Mouse (Mus musculus) layer of hippocampus, postnatal 10 days (tissue): ENCODE data around the gene Cyp2b19. TPM values are rescaled to one million over a fixed set of nuclear protein-coding genes. Genes with fewer than 3 reads are reported as not detected.

Source experiments
- total RNA-seq, 2 experiments: library from RNA; stranded (reverse); gene quantifications; 2 replicates each; pipeline ENCODE4 v1.2.3; 2021

Gene Cyp2b19
- total RNA-seq, 2 experiments from 2014 or later: not detected

Other genes starting within 250 kb of the Cyp2b19 start
- gene Nlrp9a, start 222.1 kb upstream of the Cyp2b19 start, total RNA-seq: not detected
- gene Vmn1r185, start 138.7 kb upstream of the Cyp2b19 start, total RNA-seq: not detected
- gene Cyp2b23, start 70.7 kb upstream of the Cyp2b19 start, total RNA-seq: not detected
- gene Cyp2g1, start 51.8 kb downstream of the Cyp2b19 start, total RNA-seq: not detected
- gene Cyp2a5, start 78.2 kb downstream of the Cyp2b19 start, total RNA-seq: under 1 TPM in 1 of 2 experiments, not detected in 1; 0.32 TPM
- gene Cyp2a22, start 182.2 kb downstream of the Cyp2b19 start, total RNA-seq: not detected